Mouse (Mus musculus) hindlimb bud, embryonic 11.5 days (tissue): ENCODE results near the gene Cux1.
A peak's percentile ranks its signal among the peaks of the same experiment; 100 is the strongest.
"Not testable (repeated sequence)": the region's sequence is repeated elsewhere in the genome, so short reads cannot be mapped to it uniquely, and the experiment has no call there.

Experiments
- DNase-seq: peaks from one replicate; pipeline ENCODE4 v3.0.0-alpha.2; 2012; ENCODE audit warnings: low read depth, low spot score; ENCODE audit errors: extremely low spot score

Gene Cux1

GRCm38 (mm10) chr5:136215958-136216357, 351.3 kb downstream of the Cux1 start:
- no peak for DNase-seq

GRCm38 (mm10) chr5:136215211-136215610, 352.1 kb downstream of the Cux1 start:
- DNase-seq: no peak

GRCm38 (mm10) chr5:136213716-136214115, 353.6 kb downstream of the Cux1 start:
- no peak for DNase-seq

GRCm38 (mm10) chr5:136212716-136213115, 354.6 kb downstream of the Cux1 start:
- no peak for DNase-seq

- DNase-seq: not testable (repeated sequence)
These were observed 355.8 kb downstream of the Cux1 start for GRCm38 (mm10) chr5:136211341-136212102.

- no peak for DNase-seq
These were observed 356.7 kb downstream of the Cux1 start for GRCm38 (mm10) chr5:136210549-136210948.

- DNase-seq: peak; percentile 62
These were observed 365.5 kb downstream of the Cux1 start for GRCm38 (mm10) chr5:136201832-136202231.

- DNase-seq: no peak
These were observed 367.8 kb downstream of the Cux1 start for GRCm38 (mm10) chr5:136199526-136199925.

- peak; percentile 97 for DNase-seq
These were observed 368.6 kb downstream of the Cux1 start, which contains the start of gene Prkrip1 for GRCm38 (mm10) chr5:136198474-136199391. TSS of gene Prkrip1 (minus strand) at chr5:136198963.
